Mouse (Mus musculus): ENCODE data around the gene Srbd1. TPM values are rescaled to one million over a fixed set of nuclear protein-coding genes. Genes with fewer than 3 reads are reported as not detected.
A peak's percentile ranks its signal among the peaks of the same experiment; 100 is the strongest.

Srbd1 gene
- total RNA-seq, 2 experiments from 2014 or later = 13.0 to 14.5 TPM

- DNase-seq = no peak
- intact Hi-C loops (cut with DNase I) = no loop called here
Observed at GRCm38 (mm10) chr17:86040221-86040984, 104.6 kb downstream of the Srbd1 start.

- no peak for DNase-seq
- intact Hi-C loops (cut with DNase I) = no loop called here
Observed at GRCm38 (mm10) chr17:86039741-86040140, 105.2 kb downstream of the Srbd1 start.

GRCm38 (mm10) chr17:86038211-86038648 lies 106.7 kb downstream of the Srbd1 start:
- intact Hi-C loops (cut with DNase I) = no loop called here
- DNase-seq = peak; percentile 21 to 31

GRCm38 (mm10) chr17:86035576-86035975 lies 109.4 kb downstream of the Srbd1 start:
- DNase-seq = no peak
- intact Hi-C loops (cut with DNase I) = no loop called here

- no peak for DNase-seq
- intact Hi-C loops (cut with DNase I) = no loop called here
Observed at GRCm38 (mm10) chr17:86035146-86035545, 109.8 kb downstream of the Srbd1 start.

GRCm38 (mm10) chr17:86034641-86035040 lies 110.3 kb downstream of the Srbd1 start:
- intact Hi-C loops (cut with DNase I) = no loop called here
- DNase-seq = no peak

GRCm38 (mm10) chr17:86032113-86032714 lies 112.8 kb downstream of the Srbd1 start:
- DNase-seq = peak; percentile 43 to 47
- intact Hi-C loops (cut with DNase I) = no loop called here

GRCm38 (mm10) chr17:86030016-86030415 lies 115.0 kb downstream of the Srbd1 start:
- intact Hi-C loops (cut with DNase I) = no loop called here
- no peak for DNase-seq

GRCm38 (mm10) chr17:86029175-86029574 lies 115.8 kb downstream of the Srbd1 start:
- no peak for DNase-seq
- intact Hi-C loops (cut with DNase I) = no loop called here

GRCm38 (mm10) chr17:86027577-86028199 lies 117.3 kb downstream of the Srbd1 start:
- DNase-seq = no peak
- intact Hi-C loops (cut with DNase I) = no loop called here

GRCm38 (mm10) chr17:86024589-86024988 lies 120.4 kb downstream of the Srbd1 start:
- intact Hi-C loops (cut with DNase I) = no loop called here
- DNase-seq = no peak

- no peak for DNase-seq
- intact Hi-C loops (cut with DNase I) = no loop called here
Observed at GRCm38 (mm10) chr17:86022366-86022765, 122.6 kb downstream of the Srbd1 start.

- intact Hi-C loops (cut with DNase I) = no loop called here
- DNase-seq = no peak
Observed at GRCm38 (mm10) chr17:86021815-86022214, 123.2 kb downstream of the Srbd1 start.

- intact Hi-C loops (cut with DNase I) = no loop called here
- no peak for DNase-seq
Observed at GRCm38 (mm10) chr17:86021231-86021630, 123.7 kb downstream of the Srbd1 start.

- intact Hi-C loops (cut with DNase I) = no loop called here
Observed at GRCm38 (mm10) chr17:86019793-86020192, 125.2 kb downstream of the Srbd1 start.

GRCm38 (mm10) chr17:86014246-86014645 lies 130.7 kb downstream of the Srbd1 start:
- intact Hi-C loops (cut with DNase I) = no loop called here
- no peak for DNase-seq

More at GRCm38 (mm10) chr17:86019793-86020192, 125.2 kb downstream of the Srbd1 start:
- DNase-seq = no peak

GRCm38 (mm10) chr17:86012576-86012975 lies 132.4 kb downstream of the Srbd1 start:
- no peak for DNase-seq
- intact Hi-C loops (cut with DNase I) = no loop called here

GRCm38 (mm10) chr17:86011849-86012248 lies 133.1 kb downstream of the Srbd1 start:
- intact Hi-C loops (cut with DNase I) = no loop called here

GRCm38 (mm10) chr17:86008401-86008800 lies 136.6 kb downstream of the Srbd1 start:
- intact Hi-C loops (cut with DNase I) = no loop called here
- DNase-seq = peak; percentile 40 to 45

More at GRCm38 (mm10) chr17:86011849-86012248, 133.1 kb downstream of the Srbd1 start:
- DNase-seq = no peak

- intact Hi-C loops (cut with DNase I) = no loop called here
- no peak for DNase-seq
Observed at GRCm38 (mm10) chr17:86002113-86002512, 142.9 kb downstream of the Srbd1 start.

GRCm38 (mm10) chr17:86001667-86002066 lies 143.3 kb downstream of the Srbd1 start:
- intact Hi-C loops (cut with DNase I) = no loop called here
- DNase-seq = no peak

GRCm38 (mm10) chr17:85995727-85996126 lies 149.2 kb downstream of the Srbd1 start:
- peak; percentile 90 to 92 for DNase-seq
- intact Hi-C loops (cut with DNase I) = no loop called here

All from heart, postnatal 10 days (tissue).